Mouse (Mus musculus) kidney, postnatal 4 days (tissue): Measurements from ENCODE around the gene Nme7.

Experiments used
- DNase-seq, 2 experiments: peaks; one replicate each; pipeline ENCODE4 v3.0.0; 2021; ENCODE audit warnings: mixed read lengths in 2 of 2

The Nme7 gene

GRCm38 (mm10) chr1:164320731-164321130 is 16.8 kb downstream of the Nme7 start:
- no peak for DNase-seq

- peak; percentile 31 to 54 for DNase-seq
Measured at GRCm38 (mm10) chr1:164321408-164321807, 17.5 kb downstream of the Nme7 start.

DNA sequence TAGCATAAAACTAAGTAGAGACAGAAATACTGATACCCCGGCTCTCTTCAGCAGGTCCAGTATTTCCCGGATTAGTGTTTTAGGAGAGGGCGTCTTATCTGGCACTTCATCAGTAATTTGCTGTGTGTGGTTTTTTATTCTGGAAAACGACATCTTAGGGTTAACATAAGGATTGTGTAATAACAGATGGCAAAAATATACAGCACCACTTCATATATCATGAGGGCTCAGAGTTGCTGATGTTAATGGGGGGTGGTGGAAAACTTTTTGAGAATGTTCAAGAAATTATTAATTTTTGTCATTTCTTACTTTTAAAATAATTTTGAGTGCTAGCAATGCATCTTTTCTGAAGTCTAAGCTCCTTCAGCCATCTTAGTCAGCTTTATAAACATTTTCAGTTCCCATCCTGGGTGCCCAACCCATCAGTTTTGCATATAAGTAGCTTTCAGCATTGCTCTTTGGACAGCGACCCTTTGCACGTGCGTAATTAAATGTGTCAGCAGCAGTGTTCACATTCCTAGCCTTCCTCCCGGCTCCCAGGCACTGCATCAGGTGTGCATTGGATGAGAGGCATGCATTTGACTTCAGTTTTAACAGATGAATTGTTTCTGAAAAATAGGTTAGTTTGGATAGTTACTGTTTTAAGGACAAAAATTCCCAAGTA is 19.2 kb downstream of the Nme7 start:
- DNase-seq = peak; percentile 22 to 33

- no peak for DNase-seq
Measured at GRCm38 (mm10) chr1:164324221-164324620, 20.3 kb downstream of the Nme7 start.

DNA sequence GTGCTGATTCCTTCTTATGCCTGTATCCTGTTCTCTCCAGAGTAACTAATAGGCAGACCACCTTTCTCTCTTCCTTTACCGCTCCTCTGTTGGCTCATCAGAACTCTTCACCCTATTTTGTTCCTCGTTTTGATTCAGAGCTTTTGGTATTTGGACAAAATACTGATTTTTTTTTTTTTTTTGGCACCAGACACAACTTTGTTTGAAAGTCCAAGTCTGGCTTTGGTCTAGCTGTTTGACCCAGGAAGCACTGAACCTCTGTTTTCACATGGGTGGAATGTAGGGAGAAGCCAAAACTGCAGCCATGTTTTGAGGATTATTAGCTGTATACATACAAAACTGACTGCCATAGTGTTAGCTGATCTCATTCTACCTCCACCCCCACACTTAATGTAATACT is 21.0 kb downstream of the Nme7 start:
- DNase-seq = no peak

GRCm38 (mm10) chr1:164326600-164327155 is 22.8 kb downstream of the Nme7 start:
- peak; percentile 60 to 66 for DNase-seq

GRCm38 (mm10) chr1:164327764-164328163 is 23.8 kb downstream of the Nme7 start:
- DNase-seq = no peak

DNA sequence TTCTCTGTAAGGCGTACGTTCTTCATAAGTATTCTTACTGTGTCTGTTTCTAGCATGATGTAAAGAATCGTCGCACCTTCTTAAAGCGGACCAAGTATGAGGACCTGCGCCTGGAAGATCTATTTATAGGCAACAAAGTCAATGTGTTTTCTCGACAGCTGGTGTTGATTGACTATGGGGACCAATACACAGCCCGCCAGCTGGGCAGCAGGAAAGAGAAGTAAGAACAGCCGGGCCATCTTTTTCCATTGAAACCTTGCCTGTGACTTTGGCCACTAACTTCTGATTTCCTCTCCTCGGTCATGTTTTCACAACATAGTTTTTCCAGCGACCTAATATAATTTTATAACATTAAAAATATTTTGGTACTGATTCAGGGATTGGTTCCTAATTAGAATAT is 28.6 kb downstream of the Nme7 start:
- no peak for DNase-seq

DNA sequence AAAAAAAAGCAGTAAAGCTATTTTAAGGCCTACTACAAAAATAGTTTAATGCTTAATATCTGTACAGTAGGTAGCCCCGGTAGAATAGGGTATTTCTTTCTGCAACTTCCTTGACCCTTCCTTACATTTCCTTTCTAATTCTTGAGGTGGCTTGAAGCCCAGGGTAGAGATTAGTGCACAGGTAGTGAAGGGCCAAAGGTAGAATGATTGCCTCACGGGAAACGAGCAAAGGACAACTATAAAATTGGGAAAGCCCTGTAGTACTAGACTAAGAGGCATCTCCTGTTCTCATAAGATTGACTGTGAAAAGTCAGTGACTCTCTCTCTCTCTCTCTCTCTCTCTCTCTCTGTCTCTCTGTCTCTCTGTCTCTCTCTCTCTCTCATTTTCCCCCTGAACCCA is 31.5 kb downstream of the Nme7 start:
- no peak for DNase-seq

GRCm38 (mm10) chr1:164335846-164336245 is 31.9 kb downstream of the Nme7 start:
- no peak for DNase-seq

DNA sequence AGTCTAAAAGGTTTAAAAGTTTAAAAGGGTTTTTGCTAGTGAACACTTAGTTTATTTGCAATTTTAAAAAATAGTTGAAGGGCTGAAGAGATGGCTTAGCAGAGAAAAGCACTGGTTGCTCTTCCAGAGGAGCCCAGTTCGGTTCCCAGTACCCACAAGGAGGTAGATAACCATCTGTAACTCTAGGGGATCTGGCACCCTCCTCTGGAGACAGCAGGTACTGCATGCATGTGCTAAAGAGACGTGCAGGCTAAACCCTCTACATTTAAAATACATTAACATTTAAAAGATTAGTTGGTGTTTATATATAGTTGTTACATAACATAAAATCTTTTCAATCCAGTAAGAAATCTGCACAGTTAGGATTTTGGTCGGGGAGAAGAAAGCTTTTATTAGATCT is 38.2 kb downstream of the Nme7 start:
- peak; percentile 57 to 59 for DNase-seq

DNA sequence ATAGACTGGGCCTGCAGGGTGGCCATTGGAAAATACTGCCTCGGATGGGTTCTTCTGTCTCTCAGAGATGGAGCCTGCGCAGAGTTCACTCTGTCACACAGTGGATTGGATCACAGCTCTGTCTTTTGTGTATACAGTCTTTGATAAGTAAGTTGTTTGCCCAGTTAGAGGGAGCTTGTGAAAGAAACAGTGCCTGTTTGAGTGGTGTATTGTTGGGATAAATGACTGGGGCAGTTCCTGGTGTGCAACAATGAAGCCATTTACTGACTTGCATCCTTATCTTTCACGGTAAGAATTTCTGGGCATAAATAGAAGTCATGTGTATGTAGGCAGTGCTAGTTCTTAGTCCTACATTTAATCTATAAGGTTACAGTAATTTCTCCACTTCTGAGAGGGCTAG is 49.5 kb downstream of the Nme7 start:
- no peak for DNase-seq

- no peak for DNase-seq
Measured at GRCm38 (mm10) chr1:164357995-164358394, 54.1 kb downstream of the Nme7 start.

- DNase-seq = no peak
Measured at GRCm38 (mm10) chr1:164361997-164362396, 58.1 kb downstream of the Nme7 start.

DNA sequence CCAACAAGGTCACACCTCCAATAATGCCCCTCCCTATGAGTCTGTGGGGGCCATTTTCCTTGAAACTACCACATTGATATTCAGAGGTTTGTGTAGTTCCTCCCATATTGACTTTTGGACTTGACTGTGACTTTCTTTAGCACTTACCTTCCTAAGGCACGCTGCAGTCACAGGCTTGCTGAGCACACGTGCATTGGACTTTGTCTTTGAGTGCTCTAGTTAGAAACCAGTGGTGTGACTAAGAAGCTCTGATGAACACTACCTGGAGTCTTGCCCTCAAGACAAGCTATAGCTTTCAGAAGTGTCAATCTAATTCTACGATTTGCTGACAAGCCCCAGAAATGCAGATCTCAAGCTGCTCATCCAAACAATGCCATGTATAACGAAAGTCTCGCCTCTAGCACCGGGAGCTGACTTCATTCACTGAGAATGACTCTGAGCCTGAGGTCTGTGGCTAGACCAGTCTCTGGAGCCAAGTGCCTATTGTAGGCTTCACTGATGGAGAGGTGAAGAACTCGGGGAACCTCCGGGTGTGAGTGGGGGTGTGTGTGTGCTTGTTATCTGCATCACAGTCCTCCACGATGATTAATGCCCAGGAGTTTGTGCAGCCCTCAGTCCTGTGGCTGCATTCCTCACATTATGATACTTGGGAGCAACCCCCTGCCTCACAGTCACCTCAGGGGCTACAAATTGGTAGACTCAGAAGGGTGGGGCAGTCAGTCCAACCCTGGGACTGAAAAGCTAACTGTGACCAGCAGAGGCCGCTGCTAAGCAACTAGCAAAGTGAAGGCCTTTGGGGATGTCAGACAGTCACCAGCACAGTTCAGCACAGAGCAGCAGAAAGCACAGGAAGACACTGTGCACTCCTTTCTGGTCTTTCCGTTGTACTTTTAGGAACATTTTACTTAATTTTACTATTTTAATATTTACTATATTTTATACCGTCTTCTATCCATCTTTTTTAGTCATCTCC is 62.5 kb downstream of the Nme7 start:
- DNase-seq = peak; percentile 85 to 87

- no peak for DNase-seq
Measured at GRCm38 (mm10) chr1:164368152-164368551, 64.2 kb downstream of the Nme7 start.

- DNase-seq = no peak
Measured at GRCm38 (mm10) chr1:164369781-164370180, 65.9 kb downstream of the Nme7 start.

DNA sequence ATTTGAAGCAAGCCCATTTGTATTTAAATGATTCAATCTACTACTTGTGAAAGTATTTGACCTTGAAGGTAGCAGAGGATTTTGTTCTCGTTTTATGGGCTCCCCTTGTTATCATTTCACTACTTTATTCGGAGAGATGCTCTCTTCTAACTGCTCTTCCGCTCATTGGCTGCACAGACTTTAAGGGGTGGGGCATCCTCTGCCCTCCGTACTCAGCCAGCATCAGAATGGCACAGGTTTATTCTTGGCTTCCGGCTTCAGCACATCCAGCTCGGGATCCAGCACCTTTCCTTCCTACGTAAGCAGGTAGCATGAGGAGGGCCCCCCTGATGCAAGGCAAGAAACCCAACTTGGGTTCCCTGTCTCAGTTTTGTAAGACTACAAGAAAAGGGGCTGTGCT is 69.1 kb downstream of the Nme7 start:
- no peak for DNase-seq

DNA sequence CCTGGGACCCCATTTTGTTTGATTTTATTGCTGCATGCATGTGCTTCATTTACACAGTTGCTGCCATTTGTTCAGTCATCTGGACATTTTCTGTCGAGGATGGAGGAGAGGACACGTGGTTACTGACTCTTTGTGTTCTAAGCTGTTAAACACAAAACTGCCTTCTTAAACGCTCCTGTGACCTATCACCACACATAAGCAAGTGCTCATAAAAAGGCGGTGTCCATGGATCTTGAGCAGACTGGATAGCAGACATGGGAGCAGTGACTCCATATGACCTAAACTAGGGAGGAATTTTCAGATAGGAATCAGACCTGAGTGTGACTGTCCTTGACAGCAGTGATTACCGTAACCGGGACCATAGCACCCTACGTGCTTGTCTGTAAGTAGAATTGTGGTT is 70.1 kb downstream of the Nme7 start:
- no peak for DNase-seq

DNA sequence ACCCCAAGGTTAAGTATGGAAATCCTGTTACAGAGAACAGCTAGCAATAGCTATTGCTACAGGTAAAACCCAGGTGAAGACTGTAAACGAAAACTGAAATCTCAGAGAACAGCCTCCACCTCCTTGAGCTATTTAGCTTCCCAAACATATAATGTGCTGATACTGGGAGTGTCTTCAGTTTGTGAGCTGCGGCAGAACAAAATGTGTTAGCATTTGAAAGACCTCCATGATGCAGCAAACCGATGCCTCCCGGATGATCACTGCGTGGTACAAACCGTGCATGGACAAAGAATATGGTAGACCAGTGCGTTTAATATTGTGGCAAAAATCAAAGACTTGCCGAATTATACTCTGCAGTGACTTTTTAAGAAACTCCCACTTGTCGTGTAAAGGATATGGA is 71.7 kb downstream of the Nme7 start:
- no peak for DNase-seq

GRCm38 (mm10) chr1:164376761-164377487 is 73.0 kb downstream of the Nme7 start:
- DNase-seq = no peak

- DNase-seq = peak in 1 of 2 experiments; percentile 34
Measured at GRCm38 (mm10) chr1:164383621-164384020, 79.7 kb downstream of the Nme7 start.

DNA sequence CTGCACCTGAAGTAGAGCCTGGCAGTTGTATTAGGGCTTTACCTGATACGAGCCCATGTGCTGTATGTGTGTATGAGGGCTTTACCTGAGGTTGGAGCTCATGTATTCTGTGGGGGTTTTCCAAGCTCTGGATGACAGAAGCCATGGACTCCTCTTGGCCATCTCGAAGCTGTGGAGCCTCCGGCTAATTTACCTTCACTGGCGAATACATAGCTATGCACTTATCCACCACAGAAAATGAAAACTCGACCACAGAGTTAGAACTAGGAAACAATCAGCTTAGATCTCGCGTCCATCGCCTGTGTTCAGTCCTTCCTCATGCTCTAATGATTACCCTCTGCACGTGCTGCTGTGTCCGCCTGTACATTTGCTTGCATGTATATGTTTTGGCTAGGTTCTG is 80.4 kb downstream of the Nme7 start:
- DNase-seq = no peak
